ENCODE assay signal across 9 mouse cellular contexts in the genomic region with DNA sequence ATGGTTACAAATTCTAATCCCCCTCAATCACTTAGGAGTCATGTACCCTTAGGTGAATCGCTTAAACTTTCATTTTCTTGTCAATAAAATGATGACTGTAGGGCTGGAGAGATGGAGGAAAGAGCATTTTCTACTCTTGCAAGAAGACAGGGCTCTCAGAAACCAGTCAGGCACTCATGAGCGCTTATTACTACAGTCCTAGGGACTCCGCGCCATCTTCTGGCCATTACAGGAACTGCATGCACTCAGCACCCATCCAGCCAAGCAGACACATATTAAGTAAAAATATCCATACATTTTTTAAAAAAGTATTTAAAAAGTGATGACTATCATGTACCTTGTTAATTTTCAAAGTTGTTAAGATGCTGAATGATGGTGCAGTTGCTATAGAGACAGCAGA. TPM values are rescaled to one million over a fixed set of nuclear protein-coding genes. Genes with fewer than 3 reads are reported as not detected.
DNase-seq lines count a peak whose midpoint lies in the region; ATAC-seq and TF ChIP-seq lines count a peak whose summit lies in the region.
"Had no signal": no experiment of that assay in that cellular context is flagged by ENCODE, and none has a peak within 500 bp of the region (broad histone marks: within the 10 kb centered on the region; RNA-seq: fewer than 3 reads in every experiment).

No protein-coding gene starts in this region.

- H3K9ac ChIP-seq in heart, adult 2 months (ENCODE audit: low read depth, low read length) = no peak overlapping the region
- H3K9ac ChIP-seq in liver, embryonic 16.5 days (ENCODE audit: low read depth, low read length) = no peak overlapping the region
- no peak overlapping the region for H3K9ac ChIP-seq in neural tube, embryonic 15.5 days (replicated peaks)
- H3K9ac ChIP-seq: embryonic facial prominence, embryonic 15.5 days had no signal

- H3K9me3 ChIP-seq in liver, embryonic 16.5 days (replicated peaks; ENCODE audit: control insufficient read depth, low read length) = no peaks in the 10 kb centered on the region
- H3K9me3 ChIP-seq in neural tube, embryonic 15.5 days (replicated peaks) = no peaks in the 10 kb centered on the region
- H3K9me3 ChIP-seq: embryonic facial prominence, embryonic 15.5 days had no signal

- no peaks in the 10 kb centered on the region for H3K79me3 ChIP-seq in C2C12 (ENCODE audit: low read depth)

- no peaks in the 10 kb centered on the region; the same call in 1 of the 2 replicates for H3K4me1 ChIP-seq in heart, adult 2 months (ENCODE audit: control insufficient read depth, insufficient read depth, low read length)
- H3K4me1 ChIP-seq in liver, embryonic 16.5 days (ENCODE audit: control insufficient read depth, low read depth, low read length) = peaks cover 3% of the 10 kb centered on the region
- peaks cover 8% of the 10 kb centered on the region; the same call in 1 of the 2 replicates for H3K4me1 ChIP-seq in neural tube, embryonic 15.5 days
- no peaks in the 10 kb centered on the region; the same call in 1 of the 2 replicates for H3K4me1 ChIP-seq in testis, adult 2 months (ENCODE audit: control insufficient read depth, insufficient read depth, low read length)

- peak; percentile 92 for TF ChIP-seq EP300 in heart, adult 2 months (IDR thresholded peaks at IDR 0.05; ENCODE audit: insufficient read depth, low read depth, low read length)

- intact Hi-C loops in heart, adult 2 months (cut with DNase I) = loop anchor here (1.0 to 10.0 kb wide), 6 partner anchors 28 to 514 kb away; no protein-coding TSS in a partner anchor

- no peak overlapping the region for H3K4me3 ChIP-seq in C2C12 (ENCODE audit: insufficient read depth, poor library complexity, severe bottlenecking)
- no peak overlapping the region for H3K4me3 ChIP-seq in heart, adult 2 months
- no peak overlapping the region for H3K4me3 ChIP-seq in liver, embryonic 16.5 days (ENCODE audit: low read depth, low read length)
- H3K4me3 ChIP-seq in neural tube, embryonic 15.5 days (replicated peaks) = no peak overlapping the region
- no peak overlapping the region for H3K4me3 ChIP-seq in testis, adult 2 months (ENCODE audit: control insufficient read depth, low read depth, low read length)
- H3K4me3 ChIP-seq: embryonic facial prominence, embryonic 15.5 days had no signal

- no peak overlapping the region for H3K4me2 ChIP-seq in liver, embryonic 16.5 days (ENCODE audit: low read depth, low read length)
- H3K4me2 ChIP-seq in neural tube, embryonic 15.5 days = no peak overlapping the region
- H3K4me2 ChIP-seq: embryonic facial prominence, embryonic 15.5 days had no signal

- WGBS in heart, adult 2 months = 2% methylated on average over 4 of the region's 4 CpGs
- under 1% methylated on average over 4 of the region's 4 CpGs for WGBS in liver, embryonic 16.5 days (ENCODE audit: insufficient replicate concordance)
- WGBS in neural tube, embryonic 15.5 days = 3% methylated on average over 4 of the region's 4 CpGs

- H3K36me3 ChIP-seq in C2C12 (ENCODE audit: control insufficient read depth, insufficient read depth) = peaks cover 13% of the 10 kb centered on the region
- no peaks in the 10 kb centered on the region for H3K36me3 ChIP-seq in heart, adult 2 months (ENCODE audit: control insufficient read depth, insufficient read depth, low read length)
- peaks cover 63% of the 10 kb centered on the region for H3K36me3 ChIP-seq in liver, embryonic 16.5 days (ENCODE audit: control insufficient read depth, insufficient read depth)
- no peaks in the 10 kb centered on the region for H3K36me3 ChIP-seq in neural tube, embryonic 15.5 days
- H3K36me3 ChIP-seq in testis, adult 2 months (ENCODE audit: control insufficient read depth, insufficient read depth, low read length) = no peaks in the 10 kb centered on the region
- H3K36me3 ChIP-seq: embryonic facial prominence, embryonic 15.5 days had no signal

- no peak for TF ChIP-seq POLR2A in heart, adult 2 months (IDR thresholded peaks at IDR 0.05; ENCODE audit: insufficient read depth, low read depth, low read length)
- no peak for TF ChIP-seq POLR2A in testis, adult 2 months (IDR thresholded peaks at IDR 0.05; ENCODE audit: control insufficient read depth, low read depth, low read length)

- peak; percentile 35 for ATAC-seq in liver, embryonic 16.5 days (ENCODE audit: low read depth)
- peak; percentile 67; the same call in 1 of the 2 replicates for ATAC-seq in neural tube, embryonic 15.5 days (ENCODE audit: low FRiP score)

- no peak overlapping the region for H3ac ChIP-seq in C2C12 (ENCODE audit: control insufficient read depth, insufficient read length, low read depth)

- H3K79me2 ChIP-seq in C2C12 (ENCODE audit: control insufficient read depth, insufficient read depth) = no peaks in the 10 kb centered on the region
- no peaks in the 10 kb centered on the region for H3K79me2 ChIP-seq in heart, adult 2 months (replicated peaks; ENCODE audit: control insufficient read depth, insufficient read depth, low read length)

- H3K27me3 ChIP-seq in C2C12 (ENCODE audit: control insufficient read depth, insufficient read depth, insufficient read length) = no peaks in the 10 kb centered on the region
- no peaks in the 10 kb centered on the region for H3K27me3 ChIP-seq in heart, adult 2 months (ENCODE audit: control insufficient read depth, insufficient read depth, low read length)
- H3K27me3 ChIP-seq in liver, embryonic 16.5 days (ENCODE audit: control insufficient read depth, insufficient read depth, low read depth, low read length) = no peaks in the 10 kb centered on the region
- H3K27me3 ChIP-seq in neural tube, embryonic 15.5 days (replicated peaks) = no peaks in the 10 kb centered on the region; the same call in 1 of the 2 replicates
- H3K27me3 ChIP-seq in testis, adult 2 months (ENCODE audit: control insufficient read depth, insufficient read depth, low read length) = no peaks in the 10 kb centered on the region
- H3K27me3 ChIP-seq: embryonic facial prominence, embryonic 15.5 days had no signal

- H3K27ac ChIP-seq in heart, adult 2 months = no peak overlapping the region
- no peak overlapping the region for H3K27ac ChIP-seq in liver, embryonic 16.5 days (ENCODE audit: low read length)
- no peak overlapping the region for H3K27ac ChIP-seq in neural tube, embryonic 15.5 days (replicated peaks)
- no peak overlapping the region for H3K27ac ChIP-seq in testis, adult 2 months (ENCODE audit: control insufficient read depth, insufficient read depth, low read depth, low read length)
- H3K27ac ChIP-seq: embryonic facial prominence, embryonic 15.5 days had no signal

- peak; percentile 58 for TF ChIP-seq CTCF in C2C12 (IDR thresholded peaks at IDR 0.05; ENCODE audit: control insufficient read depth, insufficient read depth, insufficient read length)
- no peak for TF ChIP-seq CTCF in heart, adult 2 months (IDR thresholded peaks at IDR 0.05)
- TF ChIP-seq CTCF in testis, adult 2 months (IDR thresholded peaks at IDR 0.05; ENCODE audit: control insufficient read depth, insufficient read depth, insufficient replicate concordance, low read depth, low read length) = peak; percentile 81; the same call in 1 of the 2 replicates

- peak; percentile 60 for DNase-seq in adrenal gland, adult 8-10 months
- peak; percentile 76 for DNase-seq in embryo, embryonic 9.5 days (ENCODE audit: extremely low spot score)
- DNase-seq in heart, adult 2 months = peak; percentile 79 to 85
- peak; percentile 91 for DNase-seq in kidney, postnatal 4 days

TF ChIP-seq in C2C12, 6 proteins besides CTCF, POLR2A, EP300 and RAD21:
- TF ChIP-seq CEBPB (IDR thresholded peaks at IDR 0.05; ENCODE audit: low read depth) = no peak
- no peak for TF ChIP-seq USF1 (IDR thresholded peaks at IDR 0.05; ENCODE audit: low read depth)
- no peak for TF ChIP-seq FOSL1 (IDR thresholded peaks at IDR 0.05; ENCODE audit: insufficient read depth, low read length, poor library complexity, severe bottlenecking)
- TF ChIP-seq MYOD1 (IDR thresholded peaks at IDR 0.05; ENCODE audit: control insufficient read depth, insufficient read length, low read depth) = no peak
- no peak for TF ChIP-seq MYOG (IDR thresholded peaks at IDR 0.05; ENCODE audit: control insufficient read depth, extremely low read depth, insufficient read length)
- TF ChIP-seq MAX (IDR thresholded peaks at IDR 0.05) = no peak
TF ChIP-seq in C2C12: peak in this region for 0.

RNA-seq across cellular contexts. Expression of gene Ampd3, which starts 33.0 kb away (rescaled TPM):
- polyA plus RNA-seq in C2C12 (2012; fragmentation: generic; extraction: Trizol) = 4.5 TPM
- total RNA-seq in adrenal gland, adult 8-10 months (2022) = 10 to 100 TPM; 17.8 to 53.3 (median 39.2) TPM
- 10 to 100 TPM; 38.9 to 43.6 TPM for total RNA-seq in heart, adult 2 months (2021)
- polyA plus RNA-seq in heart, adult 2 months (2012; rRNA removed) = 29.9 and 40.4 TPM in 2 replicates
- 32.6 and 34.4 TPM in 2 replicates for polyA plus RNA-seq in liver, embryonic 16.5 days (2015; fragmentation: Nextera tagmentation; extraction: Ambion mirVana)
- 12.0 and 12.6 TPM in 2 replicates for polyA plus RNA-seq in neural tube, embryonic 15.5 days (2015; fragmentation: Nextera tagmentation; extraction: Ambion mirVana)
- 1.8 and 2.5 TPM in 2 replicates for polyA plus RNA-seq in testis, adult 2 months (2012; rRNA removed)

RNA-seq across cellular contexts. Expression of gene Rnf141, which starts 43.2 kb away (rescaled TPM):
- 9.7 TPM for polyA plus RNA-seq in C2C12 (2012; fragmentation: generic; extraction: Trizol)
- 10 to 100 TPM; 62.0 to 88.2 (median 80.4) TPM for total RNA-seq in adrenal gland, adult 8-10 months (2022)
- 10 to 100 TPM; 33.2 to 36.4 TPM for total RNA-seq in heart, adult 2 months (2021)
- 19.4 and 44.3 TPM in 2 replicates for polyA plus RNA-seq in heart, adult 2 months (2012; rRNA removed)
- 29.0 and 30.7 TPM in 2 replicates for polyA plus RNA-seq in liver, embryonic 16.5 days (2015; fragmentation: Nextera tagmentation; extraction: Ambion mirVana)
- polyA plus RNA-seq in neural tube, embryonic 15.5 days (2015; fragmentation: Nextera tagmentation; extraction: Ambion mirVana) = 35.2 and 35.8 TPM in 2 replicates
- 71.2 and 76.4 TPM in 2 replicates for polyA plus RNA-seq in testis, adult 2 months (2012; rRNA removed)
